Mouse (Mus musculus): ENCODE data around the gene Taok3. TPM values are rescaled to one million over a fixed set of nuclear protein-coding genes. Genes with fewer than 3 reads are reported as not detected.

The Taok3 gene
- total and polyA plus RNA-seq, 2 experiments from 2014 or later = 30.1 to 61.9 TPM

GRCm38 (mm10) chr5:117178486-117178885 lies 58.6 kb downstream of the Taok3 start:
- H3K4me1 ChIP-seq (ENCODE audit: insufficient read depth, low read length) = no peaks in the 10 kb centered on the region
- H3K4me2 ChIP-seq (ENCODE audit: low read depth, low read length, poor library complexity, severe bottlenecking) = no peak overlapping the region
- no peak overlapping the region for H3K9ac ChIP-seq (replicated peaks; ENCODE audit: low read length, poor library complexity, severe bottlenecking)
- H3K27ac ChIP-seq (ENCODE audit: low read depth, low read length) = no peak overlapping the region
- no peak overlapping the region for H3K4me3 ChIP-seq (ENCODE audit: low read depth, low read length)
- WGBS = 65% methylated on average over 6 of the region's 6 CpGs
- H3K9me3 ChIP-seq (ENCODE audit: low read length) = no peaks in the 10 kb centered on the region
- ATAC-seq (ENCODE audit: low FRiP score) = no peak
- no peaks in the 10 kb centered on the region for H3K27me3 ChIP-seq (ENCODE audit: insufficient read depth, low read length)
- no peak for TF ChIP-seq CTCF (IDR thresholded peaks at IDR 0.05)
- no peaks in the 10 kb centered on the region for H3K36me3 ChIP-seq (ENCODE audit: insufficient read depth, low read length)
- no peak for DNase-seq (ENCODE audit: low spot score)

- Histone ChIP-seq H3K9ac (replicated peaks; ENCODE audit: low read length, poor library complexity, severe bottlenecking) (no peak overlapping the region), H3K4me2 (ENCODE audit: low read depth, low read length, poor library complexity, severe bottlenecking) (no peak overlapping the region), H3K9me3 (ENCODE audit: low read length) (no peaks in the 10 kb centered on the region), H3K36me3 (ENCODE audit: insufficient read depth, low read length) (no peaks in the 10 kb centered on the region), H3K4me1 (ENCODE audit: insufficient read depth, low read length) (no peaks in the 10 kb centered on the region), H3K27me3 (ENCODE audit: insufficient read depth, low read length) (no peaks in the 10 kb centered on the region), H3K27ac (ENCODE audit: low read depth, low read length) (no peak overlapping the region), H3K4me3 (ENCODE audit: low read depth, low read length) (no peak overlapping the region)
- no peak for TF ChIP-seq CTCF (IDR thresholded peaks at IDR 0.05)
- ATAC-seq (ENCODE audit: low FRiP score) (no peak), DNase-seq (ENCODE audit: low spot score) (no peak)
- WGBS = 79% methylated on average over 5 of the region's 5 CpGs
Observed at GRCm38 (mm10) chr5:117181921-117182320, 62.0 kb downstream of the Taok3 start.

GRCm38 (mm10) chr5:117182411-117182810 lies 62.5 kb downstream of the Taok3 start:
- Histone ChIP-seq H3K9me3 (ENCODE audit: low read length) (no peaks in the 10 kb centered on the region), H3K36me3 (ENCODE audit: insufficient read depth, low read length) (no peaks in the 10 kb centered on the region), H3K4me1 (ENCODE audit: insufficient read depth, low read length) (no peaks in the 10 kb centered on the region), H3K9ac (replicated peaks; ENCODE audit: low read length, poor library complexity, severe bottlenecking) (no peak overlapping the region), H3K27me3 (ENCODE audit: insufficient read depth, low read length) (no peaks in the 10 kb centered on the region), H3K27ac (ENCODE audit: low read depth, low read length) (no peak overlapping the region), H3K4me2 (ENCODE audit: low read depth, low read length, poor library complexity, severe bottlenecking) (no peak overlapping the region), H3K4me3 (ENCODE audit: low read depth, low read length) (no peak overlapping the region)
- 83% methylated on average over 3 of the region's 3 CpGs for WGBS
- TF ChIP-seq CTCF (IDR thresholded peaks at IDR 0.05) = no peak
- DNase-seq (ENCODE audit: low spot score) (no peak), ATAC-seq (ENCODE audit: low FRiP score) (no peak)

GRCm38 (mm10) chr5:117184832-117185231 lies 64.9 kb downstream of the Taok3 start:
- ATAC-seq (ENCODE audit: low FRiP score) = no peak
- peak; percentile 17 for TF ChIP-seq CTCF (IDR thresholded peaks at IDR 0.05)
- Histone ChIP-seq H3K4me1 (ENCODE audit: insufficient read depth, low read length) (no peaks in the 10 kb centered on the region), H3K4me2 (ENCODE audit: low read depth, low read length, poor library complexity, severe bottlenecking) (no peak overlapping the region), H3K36me3 (ENCODE audit: insufficient read depth, low read length) (no peaks in the 10 kb centered on the region), H3K4me3 (ENCODE audit: low read depth, low read length) (no peak overlapping the region), H3K27ac (ENCODE audit: low read depth, low read length) (no peak overlapping the region), H3K9ac (replicated peaks; ENCODE audit: low read length, poor library complexity, severe bottlenecking) (no peak overlapping the region), H3K27me3 (ENCODE audit: insufficient read depth, low read length) (no peaks in the 10 kb centered on the region), H3K9me3 (ENCODE audit: low read length) (no peaks in the 10 kb centered on the region)
- no peak for DNase-seq (ENCODE audit: low spot score)
- WGBS = 85% methylated on average over 6 of the region's 6 CpGs

- ATAC-seq (ENCODE audit: low FRiP score) (no peak), DNase-seq (ENCODE audit: low spot score) (no peak)
- TF ChIP-seq CTCF (IDR thresholded peaks at IDR 0.05) = peak; percentile 50
- no peak overlapping the region for H3K4me2 ChIP-seq (ENCODE audit: low read depth, low read length, poor library complexity, severe bottlenecking)
- no peaks in the 10 kb centered on the region for H3K36me3 ChIP-seq (ENCODE audit: insufficient read depth, low read length)
- H3K27me3 ChIP-seq (ENCODE audit: insufficient read depth, low read length) = no peaks in the 10 kb centered on the region
- no peak overlapping the region for H3K27ac ChIP-seq (ENCODE audit: low read depth, low read length)
- no peaks in the 10 kb centered on the region for H3K9me3 ChIP-seq (ENCODE audit: low read length)
- 91% methylated on average over 7 of the region's 7 CpGs for WGBS
- no peak overlapping the region for H3K4me3 ChIP-seq (ENCODE audit: low read depth, low read length)
- no peaks in the 10 kb centered on the region for H3K4me1 ChIP-seq (ENCODE audit: insufficient read depth, low read length)
- H3K9ac ChIP-seq (replicated peaks; ENCODE audit: low read length, poor library complexity, severe bottlenecking) = no peak overlapping the region
Observed at GRCm38 (mm10) chr5:117185673-117186072, 65.7 kb downstream of the Taok3 start.

GRCm38 (mm10) chr5:117192061-117192460 lies 72.1 kb downstream of the Taok3 start:
- H3K9me3 ChIP-seq (ENCODE audit: low read length) = no peaks in the 10 kb centered on the region
- no peak for TF ChIP-seq CTCF (IDR thresholded peaks at IDR 0.05)
- ATAC-seq (ENCODE audit: low FRiP score) (no peak), DNase-seq (ENCODE audit: low spot score) (no peak)
- no peaks in the 10 kb centered on the region for H3K27me3 ChIP-seq (ENCODE audit: insufficient read depth, low read length)
- no peaks in the 10 kb centered on the region for H3K4me1 ChIP-seq (ENCODE audit: insufficient read depth, low read length)
- H3K27ac ChIP-seq (ENCODE audit: low read depth, low read length) = no peak overlapping the region
- no peak overlapping the region for H3K4me3 ChIP-seq (ENCODE audit: low read depth, low read length)
- no peak overlapping the region for H3K4me2 ChIP-seq (ENCODE audit: low read depth, low read length, poor library complexity, severe bottlenecking)
- no peak overlapping the region for H3K9ac ChIP-seq (replicated peaks; ENCODE audit: low read length, poor library complexity, severe bottlenecking)
- WGBS = 89% methylated on average over 6 of the region's 6 CpGs
- no peaks in the 10 kb centered on the region for H3K36me3 ChIP-seq (ENCODE audit: insufficient read depth, low read length)

All from midbrain, postnatal 0 days (tissue).